Mouse (Mus musculus): ENCODE measurements around the gene Eif2b5.
"Not testable (repeated sequence)": the region's sequence is repeated elsewhere in the genome, so short reads cannot be mapped to it uniquely, and the experiment has no call there.

Eif2b5 gene

DNA sequence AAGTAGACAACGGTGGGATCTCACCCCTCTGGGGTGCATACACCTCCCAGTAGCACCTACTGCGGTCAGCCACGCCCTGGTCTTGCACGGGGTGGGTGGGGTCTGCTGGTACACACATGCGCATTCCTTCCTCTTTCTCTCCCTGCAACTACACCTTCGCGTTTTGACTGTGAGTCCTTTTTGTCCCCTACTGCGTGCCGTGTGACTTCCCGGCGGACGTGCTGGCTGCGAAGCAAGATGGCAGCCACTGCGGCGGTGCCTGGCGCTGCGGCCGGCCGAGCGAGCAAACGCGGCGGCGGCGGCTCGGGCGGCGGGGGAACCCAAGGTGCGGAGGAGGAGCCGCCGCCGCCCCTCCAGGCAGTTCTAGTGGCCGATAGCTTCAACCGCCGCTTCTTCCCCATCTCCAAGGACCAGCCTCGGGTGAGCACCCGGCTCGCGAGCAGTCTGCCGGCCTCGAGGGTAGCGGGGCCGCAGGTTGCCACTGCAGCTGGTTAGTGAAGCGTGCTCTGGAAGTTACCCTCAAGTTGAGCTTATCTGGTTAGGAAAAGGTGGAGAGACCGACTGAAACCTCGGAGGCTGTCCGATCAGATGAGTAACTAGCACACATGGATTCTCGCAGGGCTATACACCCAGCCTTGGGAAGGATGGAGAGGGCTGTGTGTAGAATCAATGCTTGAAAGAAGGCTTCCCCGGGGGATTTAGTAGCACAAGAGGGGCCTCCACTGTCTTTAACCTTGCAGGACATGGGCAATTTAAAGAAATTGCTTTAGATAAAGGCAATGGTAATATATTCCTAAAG, at the start of gene Eif2b5:
Gene Eif2b5, plus strand, starts transcription at position 141 of the 799 bp plus-strand sequence.
- peak; percentile 96 to 97 for DNase-seq (ENCODE audit: low spot score in 2 of 2)

DNA sequence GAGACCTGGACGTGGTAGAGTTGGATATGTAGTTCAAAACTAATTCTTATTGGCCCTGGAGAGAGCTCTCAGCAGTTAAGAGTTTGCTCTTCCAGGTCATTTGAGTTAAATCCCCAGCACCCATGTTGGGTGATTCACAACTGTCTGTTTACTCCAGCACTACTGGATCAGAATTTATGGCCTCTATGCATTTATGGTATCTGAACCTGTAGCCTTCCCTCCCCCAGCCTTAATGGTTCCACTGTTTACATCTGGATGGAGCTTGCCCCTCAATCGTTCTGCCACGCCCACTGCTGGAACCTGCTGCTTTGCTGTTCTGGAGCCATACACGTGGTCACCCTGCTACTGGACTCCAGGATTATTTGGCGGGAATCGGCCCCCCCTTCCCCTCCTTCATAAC, 46.8 kb upstream of the Eif2b5 start:
- no peak for DNase-seq (ENCODE audit: low spot score in 2 of 2)

DNA sequence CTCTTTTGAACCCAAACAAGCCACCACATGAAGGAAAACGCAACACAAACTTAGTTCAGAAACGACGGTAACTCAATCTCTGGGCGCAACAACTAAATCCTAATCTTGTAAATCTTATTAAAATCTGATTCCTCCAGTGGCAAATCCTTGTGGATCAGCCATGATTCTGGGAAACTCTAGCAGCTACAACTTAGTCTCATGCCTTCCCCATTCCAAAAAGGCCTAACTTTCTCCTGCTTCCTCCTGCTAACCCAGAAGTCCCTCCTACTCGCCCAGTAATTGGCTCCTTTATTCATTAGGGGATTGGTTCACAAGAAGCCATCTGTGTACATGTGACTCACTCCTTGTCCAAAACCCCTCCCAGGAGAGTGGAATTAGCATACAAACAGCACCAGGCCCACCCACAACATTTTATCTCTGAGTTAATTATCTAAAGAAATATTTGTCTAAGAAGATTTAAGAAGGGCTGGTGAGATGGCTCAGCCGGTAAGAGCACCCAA, 44.4 kb upstream of the Eif2b5 start:
- no peak for DNase-seq (ENCODE audit: low spot score in 2 of 2)

DNA sequence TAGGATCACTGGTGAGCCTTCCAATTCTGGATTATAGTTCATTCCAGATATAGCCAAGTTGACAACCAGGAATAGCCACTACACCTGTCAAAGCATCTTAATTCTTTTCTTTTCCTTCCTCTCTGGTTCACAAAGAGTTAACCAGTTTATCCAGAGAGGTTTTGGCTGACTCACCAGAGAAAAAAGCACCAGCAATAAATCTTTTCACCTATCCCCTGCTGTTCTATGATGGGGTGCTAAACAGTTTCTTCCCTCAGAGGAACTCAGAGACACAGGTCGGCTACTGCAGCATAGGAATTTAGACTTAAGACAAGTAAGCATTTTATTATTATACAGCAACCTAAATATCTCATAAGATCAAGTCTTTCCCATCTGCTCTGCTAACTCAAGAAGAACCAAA, 42.5 kb upstream of the Eif2b5 start:
- DNase-seq (ENCODE audit: low spot score in 2 of 2): no peak

DNA sequence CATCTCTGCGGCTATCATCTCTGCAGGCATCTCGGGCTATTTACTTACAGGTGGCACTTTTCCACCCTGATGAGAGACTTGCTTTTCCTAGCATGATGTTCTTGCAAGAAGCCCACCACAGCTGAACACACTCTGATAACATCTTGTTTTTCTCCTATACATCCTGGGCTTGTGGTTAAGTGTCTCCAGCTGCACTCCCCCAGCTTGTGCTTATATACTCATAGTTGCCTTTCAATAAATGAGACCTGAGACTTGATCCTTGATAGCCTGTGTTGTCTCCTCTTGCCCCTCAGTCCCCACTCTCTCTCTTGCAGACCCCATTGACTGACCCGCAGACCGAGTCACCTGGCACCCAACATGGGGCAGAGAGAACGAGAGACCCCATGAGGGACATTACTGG, 39.9 kb upstream of the Eif2b5 start:
- not testable (repeated sequence) for DNase-seq (ENCODE audit: low spot score in 2 of 2)

DNA sequence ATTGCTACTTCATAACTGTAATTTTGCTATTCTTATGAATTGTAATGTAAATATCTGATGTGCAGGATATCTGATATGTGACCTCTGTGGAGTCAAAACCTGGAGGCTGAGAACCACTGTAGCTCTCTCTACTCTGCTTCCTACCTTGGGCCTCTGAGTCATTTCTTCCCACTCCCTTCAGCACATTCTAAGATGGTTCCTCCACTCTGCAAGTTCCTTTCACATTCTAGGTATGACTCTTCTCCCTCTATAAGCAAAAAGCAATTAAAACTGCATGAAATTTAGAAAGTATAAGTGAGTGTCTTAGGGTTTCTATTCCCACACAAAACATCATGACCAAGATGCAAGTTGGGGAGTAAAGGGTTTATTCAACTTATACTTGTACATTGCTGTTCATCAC, 33.9 kb upstream of the Eif2b5 start:
- no peak for DNase-seq (ENCODE audit: low spot score in 2 of 2)

DNA sequence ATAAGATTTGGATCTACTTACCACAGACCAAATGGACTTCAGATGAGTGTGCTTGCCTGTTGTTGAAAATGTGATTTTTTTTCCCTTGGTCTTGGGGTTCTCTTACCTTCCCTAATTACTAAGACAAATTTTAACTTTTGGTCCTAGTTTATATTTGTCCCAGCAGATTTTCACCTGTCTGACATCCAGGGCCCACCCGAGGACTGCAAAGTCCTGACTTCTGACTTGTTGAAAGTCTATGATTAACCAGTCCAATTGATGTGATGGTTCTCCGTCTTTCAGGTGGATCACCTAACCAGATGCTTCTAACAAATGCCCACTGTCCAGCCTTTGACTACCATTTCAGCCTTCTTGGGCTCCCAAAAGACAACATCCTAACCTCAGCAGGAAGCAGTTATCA, 27.6 kb upstream of the Eif2b5 start:
- no peak for DNase-seq (ENCODE audit: low spot score in 2 of 2)

DNA sequence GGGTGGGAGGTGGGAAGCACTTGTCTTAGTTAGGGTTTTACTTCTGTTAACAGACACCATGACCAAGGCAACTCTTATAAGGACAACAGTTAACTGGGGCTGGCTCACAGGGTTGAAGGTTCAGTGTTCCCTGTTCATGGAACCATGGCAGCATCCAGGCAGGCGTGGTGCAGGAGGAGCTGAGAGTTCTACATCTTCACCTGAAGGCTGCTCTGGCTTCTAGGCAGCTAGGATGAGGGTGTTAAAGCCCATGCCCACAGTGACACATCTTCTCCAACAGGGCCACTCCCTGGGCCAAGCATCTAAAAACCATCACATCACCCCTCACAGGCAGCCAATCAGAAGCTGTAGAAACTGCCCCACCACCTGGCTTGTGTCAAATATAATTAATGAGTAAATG, 26.9 kb upstream of the Eif2b5 start:
- DNase-seq (ENCODE audit: low spot score in 2 of 2): no peak

DNA sequence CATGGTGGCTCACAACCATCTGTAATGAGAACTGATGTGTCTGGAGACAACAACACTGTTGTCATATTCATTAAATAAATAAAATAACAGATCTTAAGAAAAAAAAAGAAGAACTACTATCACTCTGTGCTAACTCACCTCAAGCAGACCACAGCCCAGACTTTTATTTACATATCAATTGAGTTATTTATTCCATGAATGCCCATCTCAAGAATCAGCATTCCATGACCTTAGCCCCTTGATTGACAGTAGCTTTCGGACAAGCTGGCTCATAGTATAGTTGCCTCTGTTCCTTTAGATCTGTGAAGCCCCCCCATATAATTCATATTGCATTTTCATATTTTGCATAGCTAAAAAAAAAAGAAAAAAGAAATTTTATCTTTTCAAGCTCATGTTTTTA, 24.9 kb upstream of the Eif2b5 start:
- no peak for DNase-seq (ENCODE audit: low spot score in 2 of 2)

DNA sequence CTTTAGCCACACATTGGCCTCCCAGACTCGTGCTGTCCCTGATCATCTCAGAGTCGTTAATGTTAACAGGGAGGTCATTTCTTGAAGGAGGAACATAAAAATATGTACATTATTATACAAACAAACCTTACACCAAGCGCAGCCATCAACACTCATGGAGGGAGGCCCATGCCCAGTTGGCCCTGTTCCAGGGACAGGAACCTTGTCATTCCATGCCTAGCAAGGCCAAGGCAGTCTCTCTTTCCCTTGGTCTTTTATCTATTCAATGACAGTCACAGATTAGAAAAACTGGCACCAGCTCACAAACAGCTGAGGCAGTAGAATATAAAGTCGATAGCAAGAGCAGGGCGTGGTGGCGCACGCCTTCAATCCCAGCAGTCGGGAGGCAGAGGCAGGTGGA, 24.4 kb upstream of the Eif2b5 start:
- no peak for DNase-seq (ENCODE audit: low spot score in 2 of 2)

DNA sequence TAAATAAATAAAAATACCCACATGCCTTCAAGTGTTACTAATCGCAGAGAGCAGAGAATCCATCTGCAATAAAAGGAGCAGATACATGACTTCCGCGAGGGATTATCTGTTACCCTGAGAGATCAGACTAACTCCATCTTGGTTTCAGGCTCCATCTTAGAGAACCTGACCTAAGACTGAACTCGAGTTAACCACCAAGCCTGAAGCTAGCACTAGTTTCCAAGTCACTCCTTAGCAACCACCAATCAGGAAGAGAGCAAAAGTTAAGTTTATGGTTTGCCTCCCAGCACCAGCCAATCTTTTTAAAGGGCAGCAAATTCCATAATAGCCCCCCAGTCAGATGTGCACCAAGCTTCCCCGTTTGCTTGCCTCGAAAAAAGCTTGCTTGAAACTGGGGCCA, 23.8 kb upstream of the Eif2b5 start:
- no peak for DNase-seq (ENCODE audit: low spot score in 2 of 2)

DNA sequence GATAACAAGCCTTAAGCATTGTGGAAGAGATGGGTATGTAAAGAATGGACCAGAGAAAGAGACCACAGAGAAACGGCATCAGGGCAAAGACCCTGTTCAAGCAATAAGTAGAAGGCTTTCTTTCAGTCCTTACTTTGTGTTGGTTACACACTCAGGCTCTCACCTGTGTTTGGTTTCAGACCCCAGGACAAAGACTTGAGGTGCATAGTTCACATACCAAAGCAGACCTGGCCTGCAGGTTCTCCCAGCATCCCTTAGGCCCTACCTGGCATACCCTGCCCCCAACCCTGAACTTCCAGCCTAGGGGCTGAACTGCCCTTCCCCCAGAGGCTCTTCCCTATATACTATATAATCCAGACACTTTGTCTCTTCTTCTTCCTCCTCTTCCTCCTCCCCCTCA, 23.3 kb upstream of the Eif2b5 start:
- no peak for DNase-seq (ENCODE audit: low spot score in 2 of 2)

DNA sequence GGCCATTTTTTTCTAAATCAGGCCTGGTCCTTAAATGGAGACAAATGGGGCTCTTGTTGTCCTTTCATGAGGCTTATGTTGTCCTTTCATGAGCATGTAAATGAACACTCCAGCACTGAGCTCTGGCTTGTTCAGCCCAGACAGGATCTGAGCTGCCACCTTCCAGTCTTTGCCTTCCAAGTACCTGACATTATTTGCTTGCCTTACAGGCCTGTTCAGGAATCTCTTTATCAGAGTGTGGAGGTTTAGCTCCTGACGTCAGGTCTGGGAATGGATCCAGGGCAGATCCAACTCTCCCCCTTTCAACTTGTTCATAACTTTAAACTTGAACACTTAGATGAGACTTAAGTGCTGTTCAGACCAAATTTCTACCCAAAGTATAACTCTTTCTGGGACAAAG, 21.8 kb upstream of the Eif2b5 start:
- DNase-seq (ENCODE audit: low spot score in 2 of 2): no peak

DNA sequence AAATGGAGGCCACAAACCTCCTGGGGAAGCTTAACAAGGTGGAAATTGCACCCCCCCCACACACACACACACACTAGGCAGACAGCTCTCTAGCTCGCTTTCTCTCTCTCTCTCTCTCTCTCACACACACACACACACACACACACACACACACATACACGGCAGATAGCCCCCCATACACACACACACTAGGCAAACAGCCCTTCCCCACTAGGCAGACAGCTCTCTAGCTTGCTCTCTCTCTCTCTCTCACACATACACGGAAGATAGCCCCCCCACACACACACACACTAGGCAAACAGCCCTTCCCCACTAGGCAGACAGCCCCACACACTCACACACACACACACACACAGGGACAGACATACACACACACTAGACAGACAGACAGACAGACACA, 21.3 kb upstream of the Eif2b5 start:
- no peak for DNase-seq (ENCODE audit: low spot score in 2 of 2)

DNA sequence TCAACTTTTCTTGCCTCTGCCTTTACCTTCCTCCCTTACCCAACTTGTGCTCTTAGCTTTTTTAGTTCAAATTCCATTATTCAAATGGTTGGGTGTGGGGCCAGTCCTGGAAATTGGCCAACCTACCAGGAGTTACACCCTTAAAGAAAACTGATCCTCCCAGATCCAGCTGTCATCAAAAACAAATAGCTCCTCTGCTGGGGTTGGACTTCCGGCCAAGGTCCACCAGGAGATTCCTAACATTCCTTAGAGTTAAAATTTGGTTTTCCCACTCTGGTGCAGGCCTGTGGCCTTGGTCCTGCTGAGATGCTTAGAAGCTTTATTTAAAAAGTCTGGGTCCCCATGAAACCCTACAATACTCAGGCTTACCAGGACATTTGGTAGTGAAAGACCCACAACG, 20.1 kb upstream of the Eif2b5 start:
- no peak for DNase-seq (ENCODE audit: low spot score in 2 of 2)

DNA sequence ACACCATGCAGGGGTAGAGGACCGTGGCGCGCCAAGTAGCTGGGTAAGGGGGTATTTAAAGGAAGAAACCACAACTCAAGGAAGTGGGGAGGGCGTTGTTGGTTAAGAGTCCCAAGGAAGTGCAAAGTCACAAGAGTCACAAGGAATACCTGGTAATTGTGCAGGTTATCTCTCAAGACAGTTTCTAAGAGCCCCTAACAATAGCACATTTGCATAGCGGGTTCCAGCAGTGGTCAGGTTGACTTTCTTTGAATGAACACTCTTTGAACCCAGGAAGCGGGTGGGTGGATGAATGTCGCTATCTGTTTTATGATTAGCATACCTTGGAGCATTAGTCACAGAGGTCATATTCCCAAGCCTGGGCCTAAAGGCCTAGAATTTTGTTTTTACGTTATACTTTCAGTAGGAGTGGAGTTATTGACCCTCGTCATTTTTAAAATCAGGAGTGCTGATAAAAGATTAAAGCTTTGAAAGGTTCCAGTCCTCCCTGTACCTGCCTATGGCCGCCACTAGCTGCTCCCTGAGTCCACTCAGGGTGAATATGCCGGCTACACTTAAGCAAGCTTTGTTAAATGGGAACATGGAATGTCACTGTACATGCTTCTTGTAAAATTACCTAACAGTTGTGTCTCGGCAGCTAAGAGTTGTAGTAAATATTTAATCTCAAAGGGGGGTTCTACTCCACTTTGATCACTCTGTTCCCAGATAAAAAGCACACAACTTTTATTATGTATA, 19.4 kb upstream of the Eif2b5 start:
- not testable (repeated sequence) for DNase-seq (ENCODE audit: low spot score in 2 of 2)

DNA sequence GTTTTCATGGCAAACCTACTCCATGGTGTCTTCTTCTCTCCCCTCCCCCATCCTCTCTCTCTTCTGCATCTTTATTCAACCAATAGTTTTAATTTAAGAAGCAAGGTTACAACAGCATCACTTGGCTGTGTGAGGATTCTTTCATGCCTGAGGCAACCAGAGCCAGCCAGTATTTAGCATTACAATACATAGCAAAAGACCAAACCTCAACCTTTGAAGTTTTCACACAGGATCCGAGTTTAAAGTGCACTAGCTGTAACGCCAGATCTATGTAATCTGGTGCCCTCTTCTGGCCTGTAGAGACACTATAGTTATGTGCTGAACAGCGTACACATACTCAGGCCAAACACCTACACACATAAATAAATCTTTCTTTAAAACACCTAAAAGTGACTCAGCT, 18.5 kb upstream of the Eif2b5 start:
- peak in 1 of 2 experiments; percentile 40 for DNase-seq (ENCODE audit: low spot score in 2 of 2)

DNA sequence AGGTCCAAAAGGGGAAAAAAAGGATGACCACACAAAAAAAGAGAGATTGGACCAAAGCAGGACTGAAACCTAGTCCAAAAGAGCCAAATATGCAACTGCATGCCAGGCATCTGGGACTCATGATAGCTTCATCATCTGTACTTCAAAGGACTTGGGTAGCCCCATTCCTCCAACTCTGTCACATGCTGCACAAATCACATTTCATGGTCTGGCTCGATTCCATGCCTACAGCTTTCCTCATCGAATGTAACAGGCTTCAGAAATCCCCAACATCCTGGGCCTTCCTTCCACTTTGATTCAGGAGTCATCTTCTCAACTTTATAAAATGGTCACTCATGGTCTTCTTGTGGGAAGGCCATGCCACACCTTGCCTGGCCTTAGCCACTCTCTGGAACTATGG, 16.9 kb upstream of the Eif2b5 start:
- no peak for DNase-seq (ENCODE audit: low spot score in 2 of 2)

DNA sequence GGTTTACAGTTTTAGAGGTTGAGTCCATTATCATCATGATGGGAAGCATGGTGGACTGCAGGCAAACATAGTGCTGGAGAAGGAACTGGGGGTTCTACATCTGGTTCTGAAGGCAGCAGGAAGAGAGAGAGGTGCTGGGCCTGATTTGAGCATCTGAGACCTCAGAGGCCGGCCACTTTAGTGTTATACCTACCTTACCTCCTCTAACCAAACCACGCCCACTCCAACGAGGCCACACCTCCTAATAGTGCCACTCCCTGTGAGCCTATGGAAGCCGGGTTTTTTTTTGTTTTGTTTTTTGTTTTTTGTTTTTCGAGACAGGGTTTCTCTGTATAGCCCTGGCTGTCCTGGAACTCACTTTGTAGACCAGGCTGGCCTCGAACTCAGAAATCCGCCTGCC, 14.9 kb upstream of the Eif2b5 start:
- not testable (repeated sequence) for DNase-seq (ENCODE audit: low spot score in 2 of 2)

DNA sequence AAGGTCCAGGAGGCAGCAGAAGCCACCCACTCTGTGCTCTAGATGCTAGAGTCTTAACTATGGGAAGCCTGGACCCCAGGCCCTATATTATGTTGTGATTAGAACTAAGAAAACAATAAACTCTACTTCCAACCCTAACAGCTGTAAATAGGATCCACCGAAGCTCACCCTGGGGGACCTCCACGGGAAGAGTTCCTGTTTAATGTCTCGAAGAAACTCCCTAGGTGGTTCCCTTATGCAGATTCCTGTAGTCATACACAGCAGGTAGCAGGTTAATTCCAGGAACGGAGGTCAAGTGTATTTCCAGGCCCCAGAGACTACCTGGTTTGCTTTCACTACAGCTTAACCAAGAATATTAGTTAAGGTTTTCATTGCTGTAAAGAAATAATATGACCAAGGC, 13.6 kb upstream of the Eif2b5 start:
- DNase-seq (ENCODE audit: low spot score in 2 of 2): no peak

DNA sequence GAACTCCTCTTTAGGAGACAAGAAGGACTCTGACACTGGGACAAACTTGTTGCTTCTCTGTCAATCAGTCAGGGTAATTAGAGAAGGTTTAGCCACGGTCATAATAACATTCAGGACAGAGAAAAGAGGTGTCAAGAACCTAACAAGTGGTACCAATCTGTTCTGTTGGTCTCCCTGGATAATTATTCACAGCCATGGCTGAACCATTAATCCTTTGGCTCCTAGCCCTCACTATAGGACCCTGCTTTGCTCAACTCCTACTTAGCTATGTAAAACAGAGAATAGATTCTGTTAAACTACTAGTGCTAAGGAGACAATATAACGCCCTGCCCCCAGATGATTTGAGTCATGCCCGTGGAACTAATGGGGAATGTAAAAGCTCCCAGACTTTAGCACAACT, 12.6 kb upstream of the Eif2b5 start:
- no peak for DNase-seq (ENCODE audit: low spot score in 2 of 2)

DNA sequence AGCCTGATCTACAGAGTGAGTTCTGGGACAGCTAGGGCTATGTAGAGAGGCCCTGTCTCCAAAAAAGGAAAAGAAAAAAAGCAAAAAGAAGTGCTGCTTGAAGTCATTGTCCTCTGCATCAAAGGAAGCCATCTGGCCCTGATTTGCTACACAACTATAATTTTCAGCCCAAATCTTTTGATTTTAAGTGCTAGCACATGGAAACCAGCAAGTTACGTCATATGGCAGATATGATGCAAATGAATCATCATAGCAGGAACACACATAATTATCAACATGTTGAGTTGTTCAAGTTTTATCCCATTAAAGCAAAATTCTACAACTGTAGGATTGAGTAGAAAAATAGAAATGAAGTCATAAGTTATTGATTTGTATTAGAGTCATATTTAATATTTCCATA, 10.5 kb upstream of the Eif2b5 start:
- DNase-seq (ENCODE audit: low spot score in 2 of 2): no peak

DNA sequence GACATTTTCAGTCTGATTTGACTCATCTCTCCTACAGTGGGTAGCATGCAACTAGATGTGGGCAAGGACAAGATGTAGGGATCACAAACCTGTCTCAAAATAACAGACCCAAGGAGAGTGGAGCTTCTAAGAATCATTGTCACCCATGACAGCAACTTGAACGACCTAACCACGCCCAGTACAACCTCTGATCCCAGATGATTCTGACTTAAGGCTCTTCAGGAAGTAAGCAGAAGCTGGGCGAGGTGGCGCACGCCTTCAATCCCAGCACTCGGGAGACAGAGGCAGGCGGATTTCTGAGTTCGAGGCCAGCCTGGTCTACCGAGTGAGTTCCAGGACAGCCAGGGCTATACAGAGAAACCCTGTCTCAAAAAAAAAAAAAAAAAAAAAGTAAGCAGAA, 9.9 kb upstream of the Eif2b5 start:
- DNase-seq (ENCODE audit: low spot score in 2 of 2): not testable (repeated sequence)

All from right cerebral cortex, postnatal 10 days (tissue).